Comparison of ENCODE assay signal across 30 mouse cellular contexts in the genomic region with DNA sequence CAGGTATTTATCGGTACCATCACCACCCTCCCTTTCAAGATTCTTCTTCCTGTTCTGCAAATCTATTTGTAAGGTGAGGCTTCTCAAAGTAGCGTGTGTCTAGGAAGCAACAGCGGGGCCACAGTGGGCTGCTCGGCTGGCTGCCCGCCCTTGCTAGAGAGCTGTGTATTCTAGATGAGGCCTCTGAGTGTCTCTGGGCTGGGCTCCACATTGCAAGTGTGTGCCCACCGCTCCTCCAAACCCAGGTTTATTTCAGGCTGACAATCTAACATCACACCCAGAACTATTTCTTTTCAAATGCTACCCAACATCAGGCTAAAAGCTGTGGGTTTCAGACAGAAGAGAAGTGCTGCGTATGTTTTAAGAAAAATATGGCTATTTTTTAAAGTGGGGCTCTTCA. TPM values are rescaled to one million over a fixed set of nuclear protein-coding genes. Genes with fewer than 3 reads are reported as not detected.
DNase-seq lines count a peak whose midpoint lies in the region; TF ChIP-seq lines count a peak whose summit lies in the region.
"Had no signal": no experiment of that assay in that cellular context is flagged by ENCODE, and none has a peak within 500 bp of the region (broad histone marks: within the 10 kb centered on the region; RNA-seq: fewer than 3 reads in every experiment).

No protein-coding gene starts in this region.

- intact Hi-C loops in heart, adult 2 months (cut with DNase I) = no loop called here
- intact Hi-C loops in heart, postnatal 10 days (cut with DNase I) = no loop called here
- intact Hi-C loops in left cerebral cortex, adult 2 months (cut with DNase I) = no loop called here

- H3K27me3 ChIP-seq in heart, adult 2 months (ENCODE audit: control insufficient read depth, insufficient read depth, low read length) = no peaks in the 10 kb centered on the region
- H3K27me3 ChIP-seq: forebrain, embryonic 13.5 days; midbrain, embryonic 13.5 days; neural tube, embryonic 13.5 days had no signal

- no peak for TF ChIP-seq POLR2A in heart, adult 2 months (IDR thresholded peaks at IDR 0.05; ENCODE audit: insufficient read depth, low read depth, low read length)

- H3K4me3 ChIP-seq in heart, adult 2 months = no peak overlapping the region
- no peak overlapping the region for H3K4me3 ChIP-seq in left cerebral cortex, adult 2 months
- H3K4me3 ChIP-seq: forebrain, embryonic 13.5 days; midbrain, embryonic 13.5 days; neural tube, embryonic 13.5 days had no signal

- H3K9ac ChIP-seq in heart, adult 2 months (ENCODE audit: low read depth, low read length) = peak overlapping the region; percentile 57
- H3K9ac ChIP-seq: forebrain, embryonic 13.5 days; liver, embryonic 14.5 days; midbrain, embryonic 13.5 days; neural tube, embryonic 13.5 days had no signal

- H3K79me2 ChIP-seq in heart, adult 2 months (replicated peaks; ENCODE audit: control insufficient read depth, insufficient read depth, low read length) = no peaks in the 10 kb centered on the region

- H3K36me3 ChIP-seq in heart, adult 2 months (ENCODE audit: control insufficient read depth, insufficient read depth, low read length) = peaks cover 12% of the 10 kb centered on the region

- peaks cover 14% of the 10 kb centered on the region for H3K4me1 ChIP-seq in heart, adult 2 months (ENCODE audit: control insufficient read depth, insufficient read depth, low read length)
- H3K4me1 ChIP-seq: forebrain, embryonic 13.5 days had no signal

- peak overlapping the region; percentile 90 for H3K27ac ChIP-seq in heart, adult 2 months
- H3K27ac ChIP-seq in left cerebral cortex, adult 2 months = peak overlapping the region; percentile 80
- H3K27ac ChIP-seq: forebrain, embryonic 13.5 days; kidney, postnatal 0 days; liver, embryonic 14.5 days; macrophage; midbrain, embryonic 13.5 days; neural tube, embryonic 13.5 days had no signal

- no peak for TF ChIP-seq CTCF in heart, adult 2 months (IDR thresholded peaks at IDR 0.05)
- TF ChIP-seq CTCF in left cerebral cortex, adult 2 months (IDR thresholded peaks at IDR 0.05) = no peak

- TF ChIP-seq EP300 in heart, adult 2 months (IDR thresholded peaks at IDR 0.05; ENCODE audit: insufficient read depth, low read depth, low read length) = no peak

- DNase-seq in heart, adult 2 months = no peak
- DNase-seq in heart, postnatal 10 days = no peak
- DNase-seq in left cerebral cortex, adult 2 months (ENCODE audit: extremely low spot score in 1 of 2, low spot score in 2 of 2) = no peak
- DNase-seq in left cerebral cortex, adult 18-20 months (ENCODE audit: low spot score in 2 of 2) = no peak
- peak; percentile 26 for DNase-seq in right cerebral cortex, postnatal 25 days
- no peak for DNase-seq in right cerebral cortex, postnatal 4 days
- no peak for DNase-seq in embryo, embryonic 10 days (ENCODE audit: low spot score)
- DNase-seq: adrenal gland, postnatal 14 days; cerebellum, adult 18-20 months; cerebellum, postnatal 14 days; gastrocnemius, postnatal 10 days; kidney, adult 8-10 months; kidney, postnatal 4 days; liver; lung, adult 2 months; spleen, adult 18-20 months; thymus, postnatal 14 days had no signal

- 72% methylated on average over 7 of the region's 7 CpGs for WGBS in heart, adult 2 months

RNA-seq across cellular contexts. Expression of a gene that starts 52.8 kb away (rescaled TPM):
- total RNA-seq in heart, adult 2 months (2021) = not detected
- not detected in 2 replicates for polyA plus RNA-seq in heart, adult 2 months (2012; rRNA removed)
- 1 to 10 TPM; 1.1 to 2.5 TPM for total RNA-seq in heart, postnatal 10 days (2021)
- total RNA-seq in left cerebral cortex, adult 2 months (2021) = 1 to 10 TPM; 1.4 to 2.4 TPM
- total RNA-seq in left cerebral cortex, adult 18-20 months (2021) = not detected
- total RNA-seq: granulocyte monocyte progenitor cell, adult 5-6 weeks; heart, postnatal 25 days; megakaryocyte-erythroid progenitor cell, adult 5-6 weeks had no signal
- polyA plus RNA-seq: CD4-positive, CD25-positive, alpha-beta regulatory T cell, adult 4 months; heart, embryonic 11.5 days; liver, embryonic 14.5 days; lung, adult 2 months; macrophage; stomach, embryonic 16.5 days; urinary bladder, adult 2 months had no signal

RNA-seq across cellular contexts. Expression of a gene that starts 54.1 kb away (rescaled TPM):
- 10 to 100 TPM; 11.2 to 13.1 TPM for total RNA-seq in heart, adult 2 months (2021)
- polyA plus RNA-seq in heart, adult 2 months (2012; rRNA removed) = 3.2 and 4.3 TPM in 2 replicates
- 10 to 100 TPM; 16.2 to 17.9 TPM for total RNA-seq in heart, postnatal 10 days (2021)
- 10 to 100 TPM; 33.0 to 36.6 TPM for total RNA-seq in left cerebral cortex, adult 2 months (2021)
- 10 to 100 TPM; 33.7 to 35.4 TPM for total RNA-seq in left cerebral cortex, adult 18-20 months (2021)
